ENCODE assay signal across 20 mouse cellular contexts in the genomic region with DNA sequence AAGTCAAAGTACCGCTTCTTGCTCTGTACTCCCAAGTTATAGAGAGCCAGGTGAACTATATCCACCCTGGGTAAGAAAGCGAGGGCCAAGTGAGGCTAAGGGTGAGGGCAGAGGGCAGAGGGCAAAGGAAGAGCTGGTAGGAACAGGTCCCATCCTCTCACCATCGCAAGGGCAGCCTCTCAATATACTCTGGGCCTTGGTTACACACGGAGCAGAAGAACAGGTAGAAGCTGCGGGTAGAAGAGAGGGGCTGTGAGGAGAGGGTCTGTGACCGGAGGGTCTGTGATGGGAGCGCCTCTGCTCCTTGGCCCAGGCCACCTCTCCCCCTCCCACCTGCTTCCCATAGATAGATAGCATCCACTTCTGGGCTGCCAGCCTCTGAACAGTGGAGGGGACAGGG. TPM values are rescaled to one million over a fixed set of nuclear protein-coding genes. Genes with fewer than 3 reads are reported as not detected.
"Had no signal": no experiment of that assay in that cellular context is flagged by ENCODE, and none has a peak within 500 bp of the region (broad histone marks: within the 10 kb centered on the region; RNA-seq: fewer than 3 reads in every experiment).

No protein-coding gene starts in this region.

- H3K36me3 ChIP-seq: limb, embryonic 10.5 days; limb, embryonic 13.5 days; midbrain, embryonic 12.5 days; midbrain, embryonic 15.5 days; neural tube, embryonic 13.5 days; stomach, embryonic 15.5 days had no signal

- H3K27me3 ChIP-seq: liver, embryonic 12.5 days; midbrain, embryonic 15.5 days; neural tube, embryonic 13.5 days; stomach, embryonic 15.5 days had no signal

- H3K4me2 ChIP-seq: limb, embryonic 13.5 days; lung, embryonic 14.5 days; midbrain, embryonic 12.5 days; neural tube, embryonic 13.5 days; stomach, embryonic 15.5 days had no signal

- H3K9ac ChIP-seq: limb, embryonic 13.5 days; lung, embryonic 14.5 days; midbrain, embryonic 12.5 days; midbrain, embryonic 15.5 days; neural tube, embryonic 13.5 days; stomach, embryonic 15.5 days had no signal

- H3K27ac ChIP-seq: limb, embryonic 10.5 days; limb, embryonic 13.5 days; midbrain, embryonic 12.5 days; neural tube, embryonic 13.5 days; stomach, embryonic 15.5 days had no signal

- H3K9me3 ChIP-seq: limb, embryonic 10.5 days; limb, embryonic 13.5 days; liver, embryonic 12.5 days; midbrain, embryonic 12.5 days; midbrain, embryonic 15.5 days; neural tube, embryonic 13.5 days; stomach, embryonic 15.5 days had no signal

- ATAC-seq: intestine, embryonic 16.5 days; liver, embryonic 12.5 days; midbrain, embryonic 15.5 days had no signal

- H3K4me3 ChIP-seq: limb, embryonic 10.5 days; limb, embryonic 13.5 days; liver, embryonic 12.5 days; midbrain, embryonic 12.5 days; midbrain, embryonic 15.5 days; myocyte; neural tube, embryonic 13.5 days; stomach, embryonic 15.5 days had no signal

- DNase-seq: kidney, postnatal 4 days; retina, postnatal 1 day; right cerebral cortex, postnatal 25 days; spleen, adult 18-20 months; thymus, adult 18-20 months; thymus, postnatal 36 days had no signal

RNA-seq across cellular contexts. Expression of a gene that starts 29.0 kb away (rescaled TPM):
- total RNA-seq: megakaryocyte progenitor cell, adult 5-6 weeks; megakaryocyte-erythroid progenitor cell, adult 5-6 weeks; monocyte, adult 5-6 weeks; neutrophil, adult 5-6 weeks had no signal
- polyA plus RNA-seq: myocyte had no signal

RNA-seq across cellular contexts. Expression of a gene that starts 58.4 kb away (rescaled TPM):
- polyA plus RNA-seq: limb, embryonic 10.5 days had no signal
